Mouse (Mus musculus) hindlimb bud, embryonic 11.5 days (tissue): ENCODE measurements at regions not wholly inside any gene's neighbourhood (a gene's known extent, or its start where the extent isn't known, plus 50 kb on each side); places are given as distances from the start of the nearest gene placed in this dataset.

Experiments used
- DNase-seq: peaks from one replicate; pipeline ENCODE4 v3.0.0-alpha.2; 2012; ENCODE audit warnings: low read depth, low spot score; ENCODE audit errors: extremely low spot score

GRCm38 (mm10) chr13:84399345-84400170 is 177.5 kb downstream of the Tmem161b start:
- DNase-seq: no peak

DNA sequence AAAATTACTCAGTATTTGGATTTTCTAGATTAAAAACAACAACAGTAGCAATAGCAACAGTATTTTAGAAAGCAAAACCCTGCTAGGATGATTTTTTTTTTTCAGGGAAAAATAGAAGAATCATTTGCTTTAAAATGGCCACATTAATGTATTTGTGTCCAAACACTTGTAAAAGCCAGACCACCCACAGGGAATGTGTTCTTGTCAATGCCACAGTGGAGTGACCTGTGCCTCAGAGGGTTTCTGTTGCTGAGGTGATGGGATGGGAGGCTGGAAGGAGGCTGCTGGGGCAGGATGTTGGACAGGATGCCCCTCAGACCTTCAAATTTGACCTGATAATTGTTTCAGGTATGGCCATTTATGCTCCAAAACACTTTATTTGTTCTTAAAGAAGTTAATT is 178.9 kb downstream of the Tmem161b start:
- DNase-seq: no peak

DNA sequence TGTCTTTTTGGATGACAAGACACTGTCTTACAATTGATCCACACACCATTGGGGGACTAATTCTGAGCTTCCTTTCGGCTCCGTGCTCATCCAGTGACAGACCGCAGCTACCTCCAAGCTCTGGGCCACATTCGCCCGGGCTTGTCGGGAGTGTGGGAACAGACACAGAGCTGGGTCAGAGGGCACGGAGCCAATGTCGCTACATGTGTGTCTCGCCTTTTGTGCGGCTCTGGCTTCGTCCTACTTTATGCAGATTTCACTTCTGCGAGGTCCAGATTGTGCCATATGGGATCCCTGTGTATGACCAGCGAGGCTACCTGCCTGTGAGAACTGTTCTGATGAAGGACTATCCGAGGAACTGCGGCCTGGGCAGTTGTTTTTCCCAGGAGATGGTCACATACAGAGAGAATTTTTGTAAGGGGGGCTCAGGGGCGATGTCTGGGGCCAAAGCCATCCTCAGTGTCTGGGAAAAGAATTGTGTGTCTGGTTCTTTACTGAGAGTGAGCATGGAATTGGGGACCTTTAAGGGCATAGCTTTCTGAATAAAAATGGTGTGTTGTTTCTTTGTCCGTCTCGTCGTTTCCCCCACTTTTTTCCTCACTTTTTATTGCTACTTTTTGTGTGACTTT is 182.6 kb downstream of the Tmem161b start:
- no peak for DNase-seq

DNA sequence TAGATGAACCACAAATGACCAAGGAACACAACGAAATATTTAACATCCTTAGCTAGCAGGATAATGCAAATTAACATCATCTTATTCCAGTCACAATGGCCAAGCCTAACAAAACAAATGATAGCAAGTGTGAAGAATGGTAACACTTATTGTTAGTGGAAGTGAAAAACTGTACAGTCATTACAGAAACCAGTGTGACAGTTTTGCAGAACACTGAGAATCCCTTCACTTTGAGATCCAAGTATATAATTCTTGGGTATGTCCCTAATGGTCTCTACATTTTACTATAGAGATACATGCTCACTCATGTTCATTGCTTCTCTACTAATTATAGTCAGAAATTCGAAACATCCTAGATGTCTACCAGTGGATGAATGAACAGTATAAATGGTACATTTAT is 212.3 kb downstream of the Tmem161b start:
- DNase-seq: no peak

GRCm38 (mm10) chr13:84437586-84438443 is 215.7 kb downstream of the Tmem161b start:
- DNase-seq: no peak

DNA sequence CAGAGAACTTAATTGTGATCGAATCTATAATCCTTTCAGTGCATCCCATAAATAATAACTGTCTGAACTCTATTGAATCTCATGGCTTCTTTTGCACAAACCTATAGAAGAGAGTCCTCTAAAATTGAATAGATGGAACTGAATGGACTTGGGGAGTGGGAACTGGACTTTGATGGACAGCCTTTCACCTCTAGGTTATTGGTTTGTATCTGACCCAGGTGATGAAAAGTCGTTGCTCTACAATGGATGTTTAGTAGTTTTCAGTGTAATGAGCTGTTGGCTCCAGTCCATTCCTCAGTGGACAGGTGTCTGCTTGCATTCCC is 216.3 kb downstream of the Tmem161b start:
- no peak for DNase-seq

DNA sequence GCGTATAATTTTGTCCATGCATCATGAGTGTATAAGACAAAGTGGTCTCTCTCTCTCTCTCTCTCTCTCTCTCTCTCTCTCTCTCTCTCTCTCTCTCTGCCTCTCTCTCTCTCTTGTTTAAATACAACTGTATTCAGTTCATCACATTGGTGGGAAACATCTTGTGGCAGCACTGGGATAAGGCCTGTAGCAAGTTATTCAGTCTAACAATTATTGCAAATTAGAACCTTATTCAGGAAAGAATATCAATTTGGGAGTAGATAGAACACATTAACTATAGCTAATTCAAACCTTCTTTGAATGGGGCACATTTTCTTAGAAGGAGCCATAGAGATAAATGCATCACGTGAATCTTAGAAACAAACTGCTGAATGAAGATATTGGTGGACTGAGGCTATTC is 226.4 kb downstream of the Tmem161b start:
- no peak for DNase-seq

DNA sequence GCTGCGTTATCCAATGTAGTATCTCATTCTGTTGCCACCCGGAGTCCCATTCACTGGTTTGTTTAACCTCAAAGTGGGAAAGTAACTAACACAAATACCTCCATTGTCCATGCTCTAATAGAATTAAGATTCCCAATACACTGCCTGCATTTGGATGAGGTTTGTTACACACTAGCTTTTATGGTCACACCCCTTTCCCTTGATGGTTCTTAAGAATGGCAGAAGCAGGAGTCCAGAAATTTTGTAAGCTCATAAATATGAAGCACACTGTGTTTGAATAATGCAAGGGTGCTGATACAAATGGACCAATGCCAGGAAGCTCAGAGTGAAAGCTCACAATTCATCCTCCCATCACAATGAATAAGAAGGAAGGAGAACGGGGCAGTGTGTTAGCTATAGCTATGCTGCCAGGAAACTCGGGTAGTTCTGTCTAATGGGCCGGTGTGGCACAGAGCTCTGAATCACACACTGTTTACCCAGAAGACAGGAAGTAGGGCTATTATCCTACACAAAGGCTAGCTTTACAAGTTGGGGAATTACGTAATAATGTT is 227.0 kb downstream of the Tmem161b start:
- DNase-seq: no peak
